Mouse (Mus musculus) hindbrain, embryonic 10.5 days (tissue): Measurements from ENCODE around the gene Gipc3. TPM values are rescaled to one million over a fixed set of nuclear protein-coding genes. Genes with fewer than 3 reads are reported as not detected.

Source experiments
- DNase-seq: peaks from one replicate; pipeline ENCODE4 v3.0.0-alpha.2; 2017; ENCODE audit warnings: low spot score
- H3K27ac ChIP-seq: fragments of 300-500 bp; sonication (generic); 2 replicates; pipeline ENCODE4 v1.5.1; 2016; ENCODE audit warnings: mild to moderate bottlenecking, moderate library complexity
- H3K27me3 ChIP-seq: fragments of 300-500 bp; sonication (generic); 2 replicates; pipeline ENCODE4 v1.6.1; 2016; ENCODE audit warnings: mild to moderate bottlenecking; ENCODE audit not compliant: poor library complexity, insufficient read depth, severe bottlenecking
- H3K36me3 ChIP-seq: fragments of 300-500 bp; sonication (generic); 2 replicates; pipeline ENCODE4 v1.6.1; 2016; ENCODE audit warnings: mild to moderate bottlenecking, moderate library complexity
- H3K4me1 ChIP-seq: fragments of 300-500 bp; sonication (generic); replicated peaks from 2 replicates; pipeline ENCODE4 v1.6.1; 2016; ENCODE audit warnings: mild to moderate bottlenecking
- H3K4me3 ChIP-seq: fragments of 300-500 bp; sonication (generic); 2 replicates; pipeline ENCODE4 v1.5.1; 2016; ENCODE audit warnings: mild to moderate bottlenecking, moderate library complexity
- H3K9me3 ChIP-seq: fragments of 300-500 bp; sonication (generic); 2 replicates; pipeline ENCODE4 v1.6.1; 2016; ENCODE audit warnings: mild to moderate bottlenecking, moderate library complexity
- WGBS: fragments of 180-500 bp; shearing (Covaris S2); methylation state at CpG from one replicate; pipeline ENCODE4 v1.1.7; 2016; 5-methylcytosine and 5-hydroxymethylcytosine counted together
- polyA plus RNA-seq: library from polyadenylated mRNA; unstranded; fragments of >200 nt; fragmentation: Nextera tagmentation; extraction: Ambion mirVana; gene quantifications from 2 replicates; pipeline ENCODE4 v1.2.1, GENCODE M21; 2016

Gene Gipc3
- polyA plus RNA-seq, 1 experiment from 2014 or later: not detected

DNA sequence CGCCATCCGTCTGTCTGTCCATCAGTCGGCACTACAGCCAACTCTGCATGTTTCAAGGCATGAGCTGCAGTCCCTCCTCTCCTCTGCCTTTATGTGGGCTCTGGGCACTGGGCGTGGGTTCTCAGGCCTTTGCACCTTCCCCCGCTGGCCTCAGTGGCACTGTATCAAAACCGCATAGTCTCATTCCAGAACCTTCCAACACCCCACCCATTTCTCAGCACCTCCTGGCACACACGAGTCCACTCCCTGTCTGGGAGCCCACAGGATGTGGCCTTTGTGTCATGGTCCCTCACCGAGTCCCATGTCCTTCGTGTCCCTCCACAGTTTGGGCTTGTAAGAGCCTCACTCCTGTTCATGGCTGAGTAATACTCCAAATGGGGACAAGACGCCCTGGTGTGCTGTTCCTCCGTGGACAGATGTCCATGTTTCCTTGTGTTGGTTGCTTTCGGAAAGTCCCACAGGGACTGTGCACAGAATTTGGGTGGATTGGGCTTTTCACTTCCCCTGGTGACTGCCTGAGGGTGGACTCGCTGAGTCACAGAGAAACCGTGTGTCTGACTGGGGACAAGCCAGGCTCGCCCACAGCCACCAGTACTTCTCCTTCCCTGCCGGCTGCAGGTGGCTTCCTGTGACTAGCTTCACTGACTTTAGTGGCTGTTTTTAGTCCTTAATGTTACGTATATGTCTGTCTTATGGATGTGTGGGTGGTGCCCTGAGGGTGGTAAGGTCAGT is 44.5 kb downstream of the Gipc3 start:
- no peak for DNase-seq
- Histone ChIP-seq H3K4me3 (no peak overlapping the region), H3K36me3 (peaks cover 31% of the 10 kb centered on the region), H3K27ac (0 out of 2 replicates have a peak overlapping the region, but pooled peaks have one; percentile 26), H3K27me3 (no peaks in the 10 kb centered on the region), H3K9me3 (no peaks in the 10 kb centered on the region), H3K4me1 (peaks cover 78% of the 10 kb centered on the region)
- 93% methylated on average over 17 of the region's 17 CpGs for WGBS

DNA sequence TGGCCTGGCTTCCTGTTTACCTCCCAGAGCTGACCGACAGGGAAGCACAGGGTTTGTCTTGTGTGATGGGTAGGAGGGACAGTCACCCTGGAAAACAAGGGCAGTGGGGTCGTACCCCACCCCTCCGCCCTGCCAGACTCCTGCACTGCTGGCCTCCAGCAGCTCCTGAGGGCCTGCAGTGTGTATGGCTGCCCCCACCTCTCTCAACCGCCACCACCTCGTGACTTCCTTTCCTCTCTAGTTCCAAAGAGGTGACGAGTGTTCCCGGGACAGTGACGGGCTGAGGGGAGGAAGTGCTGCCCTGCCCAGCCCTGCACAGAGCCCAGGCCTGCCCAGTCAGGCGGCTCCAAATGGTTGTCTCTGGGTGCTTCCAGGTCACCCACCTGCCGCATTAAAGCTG is 45.2 kb downstream of the Gipc3 start:
- Histone ChIP-seq H3K4me1 (peaks cover 74% of the 10 kb centered on the region), H3K4me3 (no peak overlapping the region; the same call in 1 of the 2 replicates), H3K27me3 (no peaks in the 10 kb centered on the region), H3K9me3 (no peaks in the 10 kb centered on the region), H3K36me3 (peaks cover 24% of the 10 kb centered on the region), H3K27ac (peak overlapping the region; percentile 60)
- no peak for DNase-seq
- WGBS: 62% methylated on average over 10 of the region's 10 CpGs

DNA sequence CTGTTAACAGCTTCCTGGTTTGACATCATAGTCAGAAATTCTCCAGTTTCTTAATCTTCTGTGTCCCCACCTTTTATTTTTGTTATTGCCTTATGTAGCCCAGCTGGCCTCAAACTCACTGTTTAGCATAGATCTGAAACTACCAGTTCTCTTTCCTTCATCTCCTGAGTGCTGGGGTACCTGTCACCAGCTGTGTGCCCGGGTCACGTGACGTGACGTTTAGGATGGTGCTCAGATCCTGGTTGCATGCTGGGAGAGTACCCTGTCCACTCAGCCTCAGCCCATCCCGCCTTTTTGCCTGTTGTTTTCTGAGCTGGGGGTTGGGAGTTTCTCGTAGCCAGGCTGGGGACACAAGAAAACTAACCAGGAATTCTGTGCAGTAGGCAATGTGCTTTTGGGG is 45.8 kb downstream of the Gipc3 start:
- H3K9me3 ChIP-seq: no peaks in the 10 kb centered on the region
- no peak overlapping the region; the same call in 1 of the 2 replicates for H3K4me3 ChIP-seq
- DNase-seq: no peak
- peaks cover 20% of the 10 kb centered on the region for H3K36me3 ChIP-seq
- peaks cover under 1% of the 10 kb centered on the region; the same call in 1 of the 2 replicates for H3K27me3 ChIP-seq
- peaks cover 69% of the 10 kb centered on the region for H3K4me1 ChIP-seq
- 72% methylated on average over 6 of the region's 6 CpGs for WGBS
- peak overlapping the region; percentile 60 for H3K27ac ChIP-seq

DNA sequence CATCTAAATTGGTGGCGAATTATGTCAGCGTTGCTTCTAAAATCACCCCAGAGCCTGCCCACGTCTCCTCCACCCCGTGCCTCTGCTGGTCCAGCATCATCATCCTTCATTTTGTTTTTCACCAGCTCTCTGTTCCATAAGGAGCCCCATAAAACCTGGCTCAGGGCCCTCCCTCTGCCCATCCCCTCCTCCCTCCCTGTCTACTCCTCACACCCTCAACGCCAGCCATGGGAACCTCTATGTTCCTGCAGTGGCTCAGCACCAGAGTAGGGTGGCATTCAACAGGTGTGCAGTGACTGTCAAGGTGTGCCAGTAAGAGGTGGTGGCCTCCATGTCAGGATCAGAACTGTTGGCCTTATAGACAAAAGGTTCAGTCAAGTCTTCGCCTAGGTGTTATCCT is 47.9 kb downstream of the Gipc3 start:
- peaks cover 57% of the 10 kb centered on the region for H3K4me1 ChIP-seq
- WGBS: 96% methylated on average over 6 of the region's 6 CpGs
- H3K4me3 ChIP-seq: no peak overlapping the region

DNA sequence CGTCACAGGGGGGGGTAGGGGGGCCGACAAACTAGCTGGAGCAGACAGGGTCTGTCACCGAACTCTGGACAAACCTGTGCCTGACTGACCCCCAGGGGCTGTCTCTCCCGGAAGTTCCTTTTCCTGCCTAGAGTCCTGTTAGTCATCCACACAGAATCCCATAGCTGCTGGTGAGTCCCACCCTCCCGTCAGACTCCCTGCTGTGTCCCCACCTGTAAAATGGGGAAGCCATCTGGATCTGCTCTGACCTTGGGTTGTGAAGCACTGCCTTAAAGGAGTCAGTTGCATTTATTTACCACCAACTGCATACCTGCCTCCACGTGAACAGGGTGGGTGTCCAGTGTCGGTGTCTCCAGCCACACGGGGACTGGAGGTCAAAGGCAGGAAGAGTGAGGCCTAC is 48.6 kb downstream of the Gipc3 start:
- peaks cover 29% of the 10 kb centered on the region for H3K27me3 ChIP-seq

More for the DNA sequence above, 47.9 kb downstream of the Gipc3 start:
- Histone ChIP-seq H3K36me3 (peaks cover 20% of the 10 kb centered on the region), H3K27ac (no peak overlapping the region), H3K27me3 (peaks cover 21% of the 10 kb centered on the region), H3K9me3 (no peaks in the 10 kb centered on the region)
- DNase-seq: no peak

DNA sequence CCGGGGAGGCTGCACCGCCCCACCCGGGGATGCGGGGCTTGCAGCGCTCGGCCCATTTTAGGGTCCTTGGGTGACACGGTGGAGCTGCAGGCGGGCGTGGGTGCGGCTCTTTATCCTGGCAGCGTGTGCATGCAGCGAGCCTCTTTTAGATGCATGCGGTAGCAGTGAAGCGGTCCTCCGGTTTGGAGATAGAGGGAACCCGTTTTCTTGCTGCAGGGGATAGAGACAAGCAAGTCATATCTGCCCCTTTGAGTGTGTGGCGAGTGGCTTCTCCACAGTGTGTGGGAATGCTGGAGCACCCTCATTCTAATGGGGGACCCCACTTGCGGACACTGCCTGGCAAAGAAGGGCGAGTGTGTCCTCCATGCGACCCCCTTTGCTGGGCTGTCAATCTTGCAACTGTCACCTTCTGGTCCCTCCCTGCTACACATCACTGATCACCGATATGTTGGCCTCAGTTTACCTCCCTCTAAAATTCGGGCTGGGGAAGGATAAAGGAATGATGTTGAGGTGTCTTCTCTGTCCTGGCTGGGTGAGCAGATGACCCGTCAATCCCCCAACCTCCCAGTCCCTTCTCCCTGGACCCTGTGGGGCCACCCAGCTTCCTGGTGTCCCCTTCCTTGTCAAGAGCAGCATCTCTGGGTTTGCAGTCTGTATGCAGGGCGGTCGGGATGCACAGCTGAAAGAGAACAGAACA is 49.6 kb downstream of the Gipc3 start:
- Histone ChIP-seq H3K4me1 (peaks cover 45% of the 10 kb centered on the region), H3K9me3 (no peaks in the 10 kb centered on the region)
- 4% methylated on average over 25 of the region's 25 CpGs for WGBS

More for the DNA sequence above, 48.6 kb downstream of the Gipc3 start:
- WGBS: 58% methylated on average over 8 of the region's 8 CpGs
- Histone ChIP-seq H3K4me1 (peaks cover 50% of the 10 kb centered on the region), H3K4me3 (peak overlapping the region; percentile 84), H3K9me3 (no peaks in the 10 kb centered on the region), H3K27ac (peak overlapping the region; percentile 0; the same call in 1 of the 2 replicates), H3K36me3 (peaks cover 20% of the 10 kb centered on the region)
- no peak for DNase-seq

DNA sequence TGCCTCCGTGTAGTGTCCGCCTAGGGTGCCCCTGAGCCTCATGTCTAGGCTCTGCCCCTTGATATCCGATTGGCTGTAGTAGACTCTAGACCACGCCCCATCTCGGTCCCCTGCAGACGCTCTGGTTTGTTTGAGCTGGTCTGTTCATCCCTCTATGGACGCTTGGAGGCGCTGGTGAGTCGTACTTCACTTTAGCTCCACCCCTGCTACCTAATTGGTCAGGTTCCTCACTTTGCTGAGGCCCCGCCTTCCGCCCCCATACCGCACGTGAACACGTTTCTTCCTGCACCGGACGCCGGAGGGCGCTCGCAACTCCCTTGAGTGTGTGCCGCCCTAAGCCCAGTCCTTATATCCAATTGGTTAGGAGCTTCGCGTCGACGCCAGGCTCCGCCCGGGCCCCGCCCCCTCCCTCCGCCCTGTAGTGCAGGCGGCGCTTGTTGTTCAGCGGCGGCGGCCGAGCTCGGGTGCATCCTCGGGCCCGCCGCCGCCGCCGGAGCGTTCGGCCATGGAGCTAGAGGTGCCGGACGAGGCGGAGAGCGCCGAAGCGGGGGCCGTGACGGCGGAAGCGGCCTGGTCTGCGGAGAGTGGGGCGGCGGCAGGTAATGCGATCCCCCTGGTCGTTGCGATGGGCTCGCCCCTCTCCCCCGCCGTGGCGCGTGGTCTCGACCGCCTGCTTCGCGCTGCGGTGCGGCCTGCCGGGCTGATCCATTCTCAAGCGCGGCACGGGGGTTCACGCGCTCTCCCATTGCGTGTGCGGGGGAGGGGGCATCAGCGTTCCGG is 50.3 kb downstream of the Gipc3 start, which contains the start of gene Pip5k1c:
Gene Pip5k1c (plus strand): TSS at position 410 of the 780 bp plus-strand sequence.
- H3K9me3 ChIP-seq: no peaks in the 10 kb centered on the region
- DNase-seq: peak; percentile 100
- H3K4me3 ChIP-seq: peak within 1 kb of the TSS; percentile 84
- H3K27ac ChIP-seq: peak within 1 kb of the TSS; percentile 95
- peaks cover 42% of the 10 kb centered on the region for H3K4me1 ChIP-seq
- 0 out of 2 replicates have a peak, but pooled peaks cover 12% of the 10 kb centered on the region for H3K36me3 ChIP-seq
- peaks cover 42% of the 10 kb centered on the region for H3K27me3 ChIP-seq
- WGBS: under 1% methylated on average over 80 of the region's 80 CpGs

More for the DNA sequence above, 49.6 kb downstream of the Gipc3 start:
- Histone ChIP-seq H3K4me3 (peak overlapping the region; percentile 84), H3K27ac (peak overlapping the region; percentile 95), H3K27me3 (peaks cover 35% of the 10 kb centered on the region), H3K36me3 (peaks cover 18% of the 10 kb centered on the region)
- DNase-seq: no peak

DNA sequence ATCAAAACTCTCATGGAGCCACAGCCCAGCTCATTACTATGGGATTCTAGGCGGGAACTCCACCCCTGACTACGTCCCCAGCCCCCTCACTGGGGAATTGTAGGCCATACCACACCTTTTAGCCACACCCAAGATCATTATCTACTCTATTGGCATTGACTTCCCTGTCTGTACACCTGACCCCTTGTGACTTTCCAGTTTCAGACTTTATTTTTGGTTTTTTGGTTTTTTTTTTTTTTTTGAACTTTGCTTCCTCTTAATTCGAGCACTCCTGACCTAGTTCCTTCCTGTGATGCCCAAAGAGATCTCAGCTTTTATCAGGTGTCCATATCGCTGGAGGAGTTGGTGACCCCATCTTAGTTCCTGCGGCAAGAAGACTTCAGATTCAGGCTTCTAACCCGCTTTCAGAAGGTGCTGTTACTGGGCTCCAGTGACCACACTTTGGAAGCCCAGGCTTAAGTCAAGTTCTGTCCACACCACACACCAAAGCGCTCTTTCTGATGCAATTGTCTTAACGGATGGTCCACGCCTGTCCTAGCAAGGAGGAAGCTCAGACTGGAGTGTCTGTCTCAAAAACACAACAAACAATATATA is 51.5 kb downstream of the Gipc3 start, which contains the start of gene Tjp3:
Gene Tjp3 (minus strand): TSS at position 71 of the 594 bp plus-strand sequence.
- H3K4me1 ChIP-seq: peaks cover 36% of the 10 kb centered on the region
- no peak for DNase-seq
- H3K4me3 ChIP-seq: peak within 1 kb of the TSS; percentile 84
- H3K9me3 ChIP-seq: no peaks in the 10 kb centered on the region
- WGBS: 75% methylated on average over 9 of the region's 9 CpGs
- H3K27ac ChIP-seq: peak within 1 kb of the TSS; percentile 95
- H3K27me3 ChIP-seq: peaks cover 48% of the 10 kb centered on the region
- 0 out of 2 replicates have a peak, but pooled peaks cover 12% of the 10 kb centered on the region for H3K36me3 ChIP-seq

DNA sequence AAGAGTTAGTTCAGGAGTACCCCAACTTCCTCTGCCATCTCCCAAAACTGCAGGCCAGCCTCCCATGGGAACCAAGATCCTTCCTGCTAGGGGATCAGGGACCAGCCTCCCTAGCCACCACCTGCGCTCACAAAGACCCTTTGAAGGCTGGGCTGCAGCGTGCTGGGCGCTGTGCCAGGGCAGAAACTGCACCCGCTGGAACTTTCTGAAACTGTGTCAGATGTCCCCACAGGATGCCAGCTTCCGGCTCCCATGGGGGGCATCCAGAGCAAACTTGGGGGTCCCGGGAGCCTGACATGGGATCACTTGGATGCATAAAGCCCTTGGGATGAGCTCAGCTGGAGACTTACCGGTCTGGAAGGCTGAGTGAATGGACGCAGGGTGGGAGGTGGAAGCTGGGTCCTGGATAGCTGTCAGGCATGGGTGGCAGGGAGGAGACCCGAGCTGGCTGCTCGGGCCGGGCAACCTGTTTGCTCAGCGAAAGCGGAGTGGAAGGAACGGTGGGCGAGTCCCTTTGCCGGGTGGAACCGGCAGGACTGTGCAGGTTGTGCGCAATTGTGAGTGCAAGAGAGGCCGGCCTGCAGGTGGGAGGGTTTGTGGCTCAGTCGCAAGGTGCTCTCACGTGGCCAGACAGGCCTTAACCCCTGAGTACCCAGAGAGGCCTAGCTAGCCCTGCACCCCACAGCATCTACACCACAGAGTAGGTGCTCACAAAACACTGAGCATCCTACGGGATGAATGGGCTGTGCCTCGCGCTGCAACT is 52.2 kb downstream of the Gipc3 start:
- Histone ChIP-seq H3K27me3 (peaks cover 50% of the 10 kb centered on the region), H3K4me3 (peak overlapping the region; percentile 16; the same call in 1 of the 2 replicates), H3K4me1 (peaks cover 40% of the 10 kb centered on the region), H3K36me3 (0 out of 2 replicates have a peak, but pooled peaks cover 8% of the 10 kb centered on the region), H3K9me3 (no peaks in the 10 kb centered on the region), H3K27ac (no peak overlapping the region; the same call in 1 of the 2 replicates)
- 17% methylated on average over 24 of the region's 24 CpGs for WGBS
- DNase-seq: no peak

DNA sequence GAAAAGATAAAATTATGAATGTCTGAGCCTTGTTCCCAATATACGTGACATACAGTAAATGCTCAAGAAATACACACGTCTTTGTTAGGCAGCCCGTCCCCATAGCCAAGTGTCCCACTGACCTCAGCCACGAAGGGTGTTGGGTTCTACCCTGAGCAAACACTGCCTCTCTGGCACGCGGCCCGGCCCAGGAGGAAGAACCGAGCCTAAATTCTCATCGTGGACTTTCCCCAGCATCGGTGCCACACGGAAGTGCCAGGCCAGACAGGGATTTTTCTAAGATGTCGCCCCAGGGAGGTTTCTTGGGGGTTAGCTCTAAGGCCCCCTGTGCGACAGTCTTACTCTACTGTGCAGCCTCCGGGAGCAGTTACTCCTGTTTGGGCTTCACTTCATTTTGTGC is 53.3 kb downstream of the Gipc3 start:
- no peaks in the 10 kb centered on the region for H3K9me3 ChIP-seq
- peaks cover 58% of the 10 kb centered on the region for H3K27me3 ChIP-seq
- H3K36me3 ChIP-seq: no peaks in the 10 kb centered on the region
- no peak for DNase-seq
- H3K27ac ChIP-seq: no peak overlapping the region
- no peak overlapping the region for H3K4me3 ChIP-seq
- 62% methylated on average over 14 of the region's 14 CpGs for WGBS
- peaks cover 48% of the 10 kb centered on the region for H3K4me1 ChIP-seq

DNA sequence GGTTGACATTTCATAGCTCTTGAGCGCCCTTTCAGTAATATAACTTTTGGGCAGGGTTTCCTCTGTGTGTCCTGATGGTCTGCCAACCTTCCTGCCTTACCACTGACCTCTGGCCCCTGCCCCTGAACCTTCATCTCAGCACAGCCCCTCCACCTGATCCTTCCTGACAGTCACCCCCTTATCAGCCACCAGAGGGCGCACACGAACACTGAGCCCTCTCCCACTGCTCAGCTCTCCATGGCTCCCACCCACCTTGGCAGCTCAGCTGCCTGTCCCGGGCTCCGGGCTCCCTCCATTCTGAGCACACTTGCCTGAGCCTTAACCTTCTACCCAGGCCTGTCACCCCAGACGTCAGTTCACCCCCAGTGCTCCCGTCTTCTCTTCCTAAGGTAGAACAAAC is 53.8 kb downstream of the Gipc3 start:
- peak; percentile 60 for DNase-seq
- H3K9me3 ChIP-seq: no peaks in the 10 kb centered on the region
- no peak overlapping the region for H3K4me3 ChIP-seq
- H3K4me1 ChIP-seq: peaks cover 48% of the 10 kb centered on the region
- no peak overlapping the region for H3K27ac ChIP-seq
- peaks cover 63% of the 10 kb centered on the region for H3K27me3 ChIP-seq
- no peaks in the 10 kb centered on the region for H3K36me3 ChIP-seq
- WGBS: 5% methylated on average over 7 of the region's 7 CpGs
